Mouse (Mus musculus) embryonic facial prominence, embryonic 10.5 days (tissue): ENCODE measurements around the gene Osbp2. TPM values are rescaled to one million over a fixed set of nuclear protein-coding genes. Genes with fewer than 3 reads are reported as not detected.

Experiments used
- DNase-seq: peaks from one replicate; pipeline ENCODE4 v3.0.0-alpha.2; 2017; ENCODE audit warnings: low spot score
- H3K27ac ChIP-seq: fragments of 300-500 bp; sonication (generic); replicated peaks from 2 replicates; pipeline ENCODE4 v1.5.1; 2016; ENCODE audit warnings: mild to moderate bottlenecking
- H3K27me3 ChIP-seq: fragments of 300-500 bp; sonication (generic); replicated peaks from 2 replicates; pipeline ENCODE4 v1.6.1; 2016; ENCODE audit warnings: low read depth, mild to moderate bottlenecking; ENCODE audit not compliant: poor library complexity, severe bottlenecking
- H3K36me3 ChIP-seq: fragments of 300-500 bp; sonication (generic); replicated peaks from 2 replicates; pipeline ENCODE4 v1.6.1; 2016; ENCODE audit warnings: mild to moderate bottlenecking, moderate library complexity
- H3K4me1 ChIP-seq: fragments of 300-500 bp; sonication (generic); 2 replicates; pipeline ENCODE4 v1.6.1; 2016
- H3K4me3 ChIP-seq: fragments of 300-500 bp; sonication (generic); 2 replicates; pipeline ENCODE4 v1.5.1; 2016; ENCODE audit warnings: mild to moderate bottlenecking, moderate library complexity
- H3K9me3 ChIP-seq: fragments of 300-500 bp; sonication (generic); 2 replicates; pipeline ENCODE4 v1.6.1; 2016; ENCODE audit warnings: mild to moderate bottlenecking
- WGBS: fragments of 180-500 bp; shearing (Covaris S2); methylation state at CpG from one replicate; pipeline ENCODE4 v1.1.7; 2016; 5-methylcytosine and 5-hydroxymethylcytosine counted together
- polyA plus RNA-seq: library from polyadenylated mRNA; unstranded; fragments of >200 nt; fragmentation: Nextera tagmentation; extraction: Ambion mirVana; gene quantifications from 2 replicates; pipeline ENCODE4 v1.2.1, GENCODE M21; 2016

The Osbp2 gene
- polyA plus RNA-seq, 1 experiment from 2014 or later = 1.2 TPM

- no peaks in the 10 kb centered on the region for H3K27me3 ChIP-seq
- H3K36me3 ChIP-seq = peaks cover 100% of the 10 kb centered on the region
- no peaks in the 10 kb centered on the region for H3K9me3 ChIP-seq
- no peak for DNase-seq
- no peak overlapping the region for H3K27ac ChIP-seq
- H3K4me1 ChIP-seq = no peaks in the 10 kb centered on the region
- 83% methylated on average over 6 of the region's 6 CpGs for WGBS
- no peak overlapping the region for H3K4me3 ChIP-seq
Observed at GRCm38 (mm10) chr11:3677204-3677603, 186.5 kb downstream of the Osbp2 start.

GRCm38 (mm10) chr11:3676423-3676822, 187.3 kb downstream of the Osbp2 start:
- WGBS = 91% methylated on average over 5 of the region's 5 CpGs
- H3K4me1 ChIP-seq = no peaks in the 10 kb centered on the region
- peaks cover 100% of the 10 kb centered on the region for H3K36me3 ChIP-seq

GRCm38 (mm10) chr11:3674545-3674944, 189.2 kb downstream of the Osbp2 start:
- peaks cover 100% of the 10 kb centered on the region for H3K36me3 ChIP-seq
- H3K27ac ChIP-seq = no peak overlapping the region
- H3K27me3 ChIP-seq = no peaks in the 10 kb centered on the region
- DNase-seq = no peak
- no peaks in the 10 kb centered on the region for H3K9me3 ChIP-seq
- 91% methylated on average over 4 of the region's 4 CpGs for WGBS
- no peak overlapping the region for H3K4me3 ChIP-seq
- no peaks in the 10 kb centered on the region for H3K4me1 ChIP-seq

More at GRCm38 (mm10) chr11:3676423-3676822, 187.3 kb downstream of the Osbp2 start:
- Histone ChIP-seq H3K27ac (no peak overlapping the region), H3K27me3 (no peaks in the 10 kb centered on the region), H3K9me3 (no peaks in the 10 kb centered on the region), H3K4me3 (no peak overlapping the region)
- no peak for DNase-seq

- Histone ChIP-seq H3K27ac (no peak overlapping the region), H3K4me1 (no peaks in the 10 kb centered on the region), H3K4me3 (no peak overlapping the region), H3K27me3 (no peaks in the 10 kb centered on the region), H3K36me3 (peaks cover 99% of the 10 kb centered on the region), H3K9me3 (no peaks in the 10 kb centered on the region)
- WGBS = 91% methylated on average over 1 of the region's 1 CpGs
- DNase-seq = no peak
Observed at GRCm38 (mm10) chr11:3671000-3671628, 192.6 kb downstream of the Osbp2 start.

- Histone ChIP-seq H3K27me3 (no peaks in the 10 kb centered on the region), H3K4me1 (no peaks in the 10 kb centered on the region), H3K27ac (no peak overlapping the region), H3K9me3 (no peaks in the 10 kb centered on the region), H3K36me3 (peaks cover 97% of the 10 kb centered on the region), H3K4me3 (no peak overlapping the region)
- DNase-seq = no peak
Observed at GRCm38 (mm10) chr11:3669849-3670248, 193.9 kb downstream of the Osbp2 start.

GRCm38 (mm10) chr11:3668768-3669167, 194.9 kb downstream of the Osbp2 start:
- Histone ChIP-seq H3K9me3 (no peaks in the 10 kb centered on the region), H3K36me3 (peaks cover 97% of the 10 kb centered on the region)

GRCm38 (mm10) chr11:3667506-3667905, 196.2 kb downstream of the Osbp2 start:
- no peaks in the 10 kb centered on the region for H3K27me3 ChIP-seq
- H3K4me3 ChIP-seq = no peak overlapping the region
- WGBS = 95% methylated on average over 3 of the region's 3 CpGs
- no peaks in the 10 kb centered on the region for H3K4me1 ChIP-seq
- no peaks in the 10 kb centered on the region for H3K9me3 ChIP-seq
- H3K36me3 ChIP-seq = peaks cover 97% of the 10 kb centered on the region
- DNase-seq = no peak
- no peak overlapping the region for H3K27ac ChIP-seq

More at GRCm38 (mm10) chr11:3668768-3669167, 194.9 kb downstream of the Osbp2 start:
- H3K27me3 ChIP-seq = no peaks in the 10 kb centered on the region
- H3K4me3 ChIP-seq = no peak overlapping the region
- 92% methylated on average over 2 of the region's 2 CpGs for WGBS
- H3K27ac ChIP-seq = no peak overlapping the region
- DNase-seq = no peak
- H3K4me1 ChIP-seq = no peaks in the 10 kb centered on the region

GRCm38 (mm10) chr11:3661964-3662363, 201.7 kb downstream of the Osbp2 start:
- no peak for DNase-seq
- H3K36me3 ChIP-seq = peaks cover 78% of the 10 kb centered on the region
- no peak overlapping the region for H3K4me3 ChIP-seq
- H3K4me1 ChIP-seq = no peaks in the 10 kb centered on the region
- no peaks in the 10 kb centered on the region for H3K27me3 ChIP-seq
- 94% methylated on average over 2 of the region's 2 CpGs for WGBS
- H3K9me3 ChIP-seq = no peaks in the 10 kb centered on the region
- no peak overlapping the region for H3K27ac ChIP-seq

Other genes starting within 250 kb of the Osbp2 start
- gene Morc2a, start 214.7 kb downstream of the Osbp2 start, polyA plus RNA-seq = 46.8 and 46.9 TPM in 2 replicates
- gene 4921536K21Rik, start 31.2 kb upstream of the Osbp2 start, polyA plus RNA-seq = 0.61 and 0.97 TPM in 2 replicates
- 16.6 and 17.0 TPM in 2 replicates for gene Dusp18, start 31.3 kb upstream of the Osbp2 start, polyA plus RNA-seq
- gene Slc35e4, start 50.8 kb upstream of the Osbp2 start, polyA plus RNA-seq = 3.1 and 3.5 TPM in 2 replicates
- 23.7 and 23.9 TPM in 2 replicates for gene Tcn2, start 68.3 kb upstream of the Osbp2 start, polyA plus RNA-seq
- 108 and 119 TPM in 2 replicates for gene Pes1, start 100.1 kb upstream of the Osbp2 start, polyA plus RNA-seq
- 0.37 and 0.52 TPM in 2 replicates for gene 4930556J24Rik, start 112.9 kb upstream of the Osbp2 start, polyA plus RNA-seq
- 0.55 and 0.58 TPM in 2 replicates for gene Gal3st1, start 119.7 kb upstream of the Osbp2 start, polyA plus RNA-seq
- 0.29 TPM in 1 of 2 replicates, not detected in the other for gene Sec14l4, start 167.6 kb upstream of the Osbp2 start, polyA plus RNA-seq
- not detected in 2 replicates for gene Sec14l3, start 200.9 kb upstream of the Osbp2 start, polyA plus RNA-seq
- 14.6 and 15.6 TPM in 2 replicates for gene Mtfp1, start 231.5 kb upstream of the Osbp2 start, polyA plus RNA-seq